Mouse (Mus musculus): ENCODE measurements at regions not wholly inside any gene's neighbourhood (a gene's known extent, or its start where the extent isn't known, plus 50 kb on each side); places are given as distances from the start of the nearest gene placed in this dataset.

DNA sequence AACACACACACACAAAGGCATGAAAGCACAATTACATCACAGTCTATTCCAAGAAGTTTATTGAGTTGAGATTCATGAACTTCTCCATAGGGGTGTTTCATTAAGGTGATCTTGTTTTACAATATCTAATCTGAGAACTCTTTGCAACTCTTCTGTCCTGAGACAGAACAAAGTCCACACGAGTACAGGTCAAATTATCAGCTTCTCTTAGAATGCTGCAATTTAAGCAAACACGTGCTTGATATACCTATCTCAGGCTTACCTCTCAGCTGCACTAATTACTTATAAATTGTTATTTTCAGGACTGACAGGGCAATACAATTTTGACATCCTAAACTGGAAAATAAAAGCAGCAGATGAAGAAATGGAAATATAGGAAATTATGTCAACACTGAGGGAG, 57.0 kb upstream of the Slc5a12 start:
- no peaks in the 10 kb centered on the region for H3K36me3 ChIP-seq (replicated peaks; ENCODE audit: insufficient read depth, low read length)
- ATAC-seq: no peak
- H3K4me1 ChIP-seq (ENCODE audit: insufficient read depth): no peaks in the 10 kb centered on the region
- TF ChIP-seq EP300 (IDR thresholded peaks at IDR 0.05; ENCODE audit: low read depth) (no peak), CTCF (IDR thresholded peaks at IDR 0.05; ENCODE audit: low read depth) (no peak)
- no peak overlapping the region for H3K4me2 ChIP-seq (ENCODE audit: low read depth, low read length)
- H3K9ac ChIP-seq (replicated peaks): no peak overlapping the region
- DNase-seq: no peak
- no peaks in the 10 kb centered on the region for H3K27me3 ChIP-seq (ENCODE audit: insufficient read depth, low read length)
- WGBS (ENCODE audit: insufficient replicate concordance): 61% methylated on average over 2 of the region's 2 CpGs
- no peak overlapping the region for H3K27ac ChIP-seq (ENCODE audit: low read depth)
- H3K4me3 ChIP-seq (ENCODE audit: low read depth, low read length): no peak overlapping the region
- no peaks in the 10 kb centered on the region for H3K9me3 ChIP-seq (ENCODE audit: low read length)

DNA sequence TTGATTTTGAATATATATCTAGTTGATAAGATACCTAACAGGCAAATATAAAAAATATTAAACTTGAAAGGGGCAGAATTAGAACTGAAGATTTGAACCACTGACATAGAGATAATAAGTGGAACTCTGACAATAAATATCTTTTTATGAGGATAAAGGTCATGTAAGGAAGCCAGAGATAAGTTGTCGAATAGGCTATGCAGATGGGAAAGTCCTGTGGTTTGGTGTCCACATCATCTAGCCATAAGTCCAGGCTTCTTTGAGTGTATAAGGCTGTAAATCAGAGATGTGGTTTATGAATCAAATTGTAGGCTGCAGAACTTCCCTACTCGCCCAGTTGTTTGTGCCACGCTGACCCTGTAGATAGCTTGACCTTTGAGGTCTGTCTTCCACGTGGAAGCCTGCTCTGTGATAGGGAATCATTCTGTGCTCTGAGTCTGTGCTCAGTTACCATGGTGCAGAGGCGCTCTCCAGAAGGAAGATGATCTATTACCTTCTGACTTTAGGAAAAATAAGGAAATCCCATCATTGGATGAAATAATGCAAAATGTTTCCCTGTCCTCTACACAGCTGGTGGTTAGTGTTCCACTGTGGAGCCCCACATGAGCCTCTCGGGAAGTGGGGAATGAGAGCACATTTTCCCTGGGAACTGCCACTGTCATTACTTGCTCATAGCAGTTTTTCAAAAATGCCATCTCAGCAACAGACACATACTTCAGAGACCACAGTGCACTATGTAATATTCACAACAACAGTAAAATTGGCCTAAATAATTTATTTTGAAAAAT, 56.3 kb upstream of the Slc5a12 start:
- DNase-seq (no peak), ATAC-seq (no peak)
- no peak overlapping the region for H3K27ac ChIP-seq (ENCODE audit: low read depth)
- 61% methylated on average over 6 of the region's 6 CpGs for WGBS (ENCODE audit: insufficient replicate concordance)
- H3K4me3 ChIP-seq (ENCODE audit: low read depth, low read length): no peak overlapping the region
- no peaks in the 10 kb centered on the region for H3K27me3 ChIP-seq (ENCODE audit: insufficient read depth, low read length)
- no peaks in the 10 kb centered on the region for H3K36me3 ChIP-seq (replicated peaks; ENCODE audit: insufficient read depth, low read length)
- no peak overlapping the region for H3K9ac ChIP-seq (replicated peaks)
- H3K4me2 ChIP-seq (ENCODE audit: low read depth, low read length): no peak overlapping the region
- H3K4me1 ChIP-seq (ENCODE audit: insufficient read depth): no peaks in the 10 kb centered on the region
- no peak for TF ChIP-seq CTCF (IDR thresholded peaks at IDR 0.05; ENCODE audit: low read depth)
- TF ChIP-seq EP300 (IDR thresholded peaks at IDR 0.05; ENCODE audit: low read depth): no peak
- no peaks in the 10 kb centered on the region for H3K9me3 ChIP-seq (ENCODE audit: low read length)

DNA sequence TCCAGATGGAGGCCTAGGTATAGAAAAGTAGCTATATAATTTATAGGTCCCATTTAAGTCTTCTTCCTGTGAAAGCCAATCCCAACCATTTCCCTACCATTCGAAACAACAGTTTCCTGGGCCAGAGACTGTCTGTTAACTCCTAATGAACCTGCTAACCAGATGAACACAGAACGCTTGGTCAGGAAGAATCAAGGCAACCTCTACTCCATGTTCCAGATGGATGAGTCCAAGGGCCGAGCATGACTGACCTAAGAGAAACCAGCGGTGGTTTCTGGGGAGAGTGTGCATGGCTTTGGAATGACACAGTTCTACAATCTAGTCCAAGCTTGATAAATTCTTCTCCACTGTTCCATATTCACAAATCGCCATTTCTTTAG, 55.8 kb upstream of the Slc5a12 start:
- Histone ChIP-seq H3K9me3 (ENCODE audit: low read length) (no peaks in the 10 kb centered on the region), H3K9ac (replicated peaks) (no peak overlapping the region), H3K4me1 (ENCODE audit: insufficient read depth) (no peaks in the 10 kb centered on the region), H3K4me2 (ENCODE audit: low read depth, low read length) (no peak overlapping the region), H3K36me3 (replicated peaks; ENCODE audit: insufficient read depth, low read length) (no peaks in the 10 kb centered on the region), H3K4me3 (ENCODE audit: low read depth, low read length) (no peak overlapping the region), H3K27me3 (ENCODE audit: insufficient read depth, low read length) (no peaks in the 10 kb centered on the region), H3K27ac (ENCODE audit: low read depth) (no peak overlapping the region)
- DNase-seq (no peak), ATAC-seq (no peak)
- 70% methylated on average over 5 of the region's 5 CpGs for WGBS (ENCODE audit: insufficient replicate concordance)
- TF ChIP-seq EP300 (IDR thresholded peaks at IDR 0.05; ENCODE audit: low read depth) (no peak), CTCF (IDR thresholded peaks at IDR 0.05; ENCODE audit: low read depth) (no peak)

Data from liver, postnatal 0 days (tissue).